Mouse (Mus musculus): ENCODE measurements around the gene Smc3. TPM values are rescaled to one million over a fixed set of nuclear protein-coding genes. Genes with fewer than 3 reads are reported as not detected.
"Not testable (repeated sequence)": the region's sequence is repeated elsewhere in the genome, so short reads cannot be mapped to it uniquely, and the experiment has no call there.

The Smc3 gene
- polyA plus RNA-seq, 1 experiment from 2014 or later, result 74.3 TPM

GRCm38 (mm10) chr19:53587686-53588085 is 12.5 kb upstream of the Smc3 start:
- H3K27ac ChIP-seq (replicated peaks); H3K4me1 ChIP-seq; H3K36me3 ChIP-seq; H3K27me3 ChIP-seq (ENCODE audit: low read depth, poor library complexity, severe bottlenecking); DNase-seq (ENCODE audit: low spot score); H3K4me3 ChIP-seq: not testable (repeated sequence)
- WGBS, result 92% methylated on average over 3 of the region's 3 CpGs
- H3K9me3 ChIP-seq (replicated peaks), result peaks cover 28% of the 10 kb centered on the region

- peaks cover 25% of the 10 kb centered on the region for H3K9me3 ChIP-seq (replicated peaks)
- not testable (repeated sequence) for DNase-seq (ENCODE audit: low spot score); H3K27ac ChIP-seq (replicated peaks); H3K36me3 ChIP-seq; H3K27me3 ChIP-seq (ENCODE audit: low read depth, poor library complexity, severe bottlenecking); H3K4me3 ChIP-seq; H3K4me1 ChIP-seq
- WGBS, result 96% methylated on average over 7 of the region's 7 CpGs
These were observed 11.2 kb upstream of the Smc3 start, which contains the start of gene Nutf2-ps1 for GRCm38 (mm10) chr19:53588968-53589367. Gene Nutf2-ps1 (minus strand): TSS chr19:53589068.

DNA sequence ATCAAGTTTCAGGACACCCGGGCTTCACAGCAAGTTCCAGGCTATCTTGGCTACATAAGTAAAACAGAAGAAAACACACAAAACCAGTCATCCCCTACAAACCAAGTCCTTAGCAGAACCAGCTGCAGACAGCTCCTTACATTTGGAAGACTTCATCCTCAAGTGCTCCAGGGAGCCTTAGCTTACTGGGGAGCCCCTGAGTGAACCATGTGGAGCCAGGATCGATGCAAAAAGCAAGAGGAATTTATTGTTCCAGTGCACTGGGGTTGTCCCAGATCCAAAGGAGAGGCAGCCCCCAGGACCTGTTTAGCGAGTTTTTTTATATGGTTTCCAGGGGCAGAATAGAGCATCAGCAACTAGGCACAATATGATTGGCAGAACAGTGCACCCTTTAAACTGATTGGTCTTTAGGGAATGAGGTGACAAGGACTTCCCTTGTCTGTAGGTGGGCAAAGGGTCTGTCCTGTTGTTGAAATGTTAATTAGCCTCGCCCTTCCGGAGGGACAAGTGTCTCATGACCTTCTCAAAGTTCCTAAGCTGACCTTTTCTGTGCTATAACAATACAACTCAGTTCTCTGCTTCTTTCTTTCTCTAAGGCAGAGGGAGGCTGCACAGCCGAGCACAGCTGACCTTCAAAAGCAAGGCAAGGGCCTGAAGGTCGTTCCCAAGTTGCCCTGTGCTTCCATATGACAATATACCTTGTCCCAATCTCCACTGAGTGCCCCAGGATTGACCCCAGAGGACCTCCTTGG is 3.3 kb upstream of the Smc3 start:
- H3K27ac ChIP-seq (replicated peaks), result no peak overlapping the region
- no peak for DNase-seq (ENCODE audit: low spot score)
- no peaks in the 10 kb centered on the region for H3K27me3 ChIP-seq (ENCODE audit: low read depth, poor library complexity, severe bottlenecking)
- WGBS, result 59% methylated on average over 7 of the region's 7 CpGs
- peaks cover 9% of the 10 kb centered on the region for H3K4me1 ChIP-seq
- no peaks in the 10 kb centered on the region for H3K36me3 ChIP-seq
- 0 out of 2 replicates have a peak, but pooled peaks cover 3% of the 10 kb centered on the region for H3K9me3 ChIP-seq (replicated peaks)
- no peak overlapping the region for H3K4me3 ChIP-seq

- WGBS, result under 1% methylated on average over 76 of the region's 82 CpGs
- no peaks in the 10 kb centered on the region for H3K27me3 ChIP-seq (ENCODE audit: low read depth, poor library complexity, severe bottlenecking)
- 0 out of 2 replicates have a peak, but pooled peaks cover 3% of the 10 kb centered on the region for H3K9me3 ChIP-seq (replicated peaks)
- H3K27ac ChIP-seq (replicated peaks), result peak overlapping the region; percentile 99
- H3K4me1 ChIP-seq, result peaks cover 17% of the 10 kb centered on the region
- peak; percentile 70 for DNase-seq (ENCODE audit: low spot score)
- peaks cover 33% of the 10 kb centered on the region for H3K36me3 ChIP-seq
- peak overlapping the region; percentile 99 for H3K4me3 ChIP-seq
These were observed 558 bp downstream of the Smc3 start for GRCm38 (mm10) chr19:53600549-53601362.

- peak overlapping the region; percentile 99 for H3K27ac ChIP-seq (replicated peaks)
- 0 out of 2 replicates have a peak, but pooled peaks cover 3% of the 10 kb centered on the region for H3K9me3 ChIP-seq (replicated peaks)
- peaks cover 39% of the 10 kb centered on the region for H3K36me3 ChIP-seq
- peak overlapping the region; percentile 99 for H3K4me3 ChIP-seq
- DNase-seq (ENCODE audit: low spot score), result no peak
- WGBS, result 23% methylated on average over 11 of the region's 11 CpGs
- H3K27me3 ChIP-seq (ENCODE audit: low read depth, poor library complexity, severe bottlenecking), result no peaks in the 10 kb centered on the region
- H3K4me1 ChIP-seq, result peaks cover 17% of the 10 kb centered on the region
These were observed 1.1 kb downstream of the Smc3 start for GRCm38 (mm10) chr19:53601363-53601655.

- 62% methylated on average over 6 of the region's 6 CpGs for WGBS
- H3K36me3 ChIP-seq, result peaks cover 67% of the 10 kb centered on the region
- no peak for DNase-seq (ENCODE audit: low spot score)
These were observed 8.7 kb downstream of the Smc3 start for GRCm38 (mm10) chr19:53608921-53609320.

DNA sequence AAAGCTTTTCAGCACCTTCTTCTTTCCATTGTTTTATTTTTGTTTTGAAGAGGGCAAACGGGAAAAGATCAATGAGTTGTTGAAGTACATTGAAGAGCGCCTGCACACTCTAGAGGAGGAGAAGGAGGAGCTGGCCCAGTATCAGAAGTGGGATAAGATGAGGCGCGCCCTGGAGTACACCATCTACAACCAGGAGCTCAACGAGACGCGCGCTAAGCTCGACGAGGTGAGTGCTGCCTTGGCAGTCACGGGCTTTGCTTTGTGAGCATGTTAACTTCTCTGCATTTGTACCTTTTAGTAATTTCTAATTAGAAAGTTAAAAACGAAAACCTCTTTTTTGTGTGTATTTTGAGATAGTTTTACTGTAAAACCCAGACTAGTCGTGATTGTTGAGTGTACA is 21.5 kb downstream of the Smc3 start:
- Histone ChIP-seq H3K36me3 (peaks cover 98% of the 10 kb centered on the region), H3K9me3 (replicated peaks) (no peaks in the 10 kb centered on the region), H3K4me3 (no peak overlapping the region), H3K4me1 (no peaks in the 10 kb centered on the region), H3K27ac (replicated peaks) (no peak overlapping the region), H3K27me3 (ENCODE audit: low read depth, poor library complexity, severe bottlenecking) (no peaks in the 10 kb centered on the region)
- 95% methylated on average over 13 of the region's 13 CpGs for WGBS
- DNase-seq (ENCODE audit: low spot score), result no peak

More at GRCm38 (mm10) chr19:53608921-53609320, 8.7 kb downstream of the Smc3 start:
- Histone ChIP-seq H3K4me1 (peaks cover 5% of the 10 kb centered on the region), H3K27me3 (ENCODE audit: low read depth, poor library complexity, severe bottlenecking) (no peaks in the 10 kb centered on the region), H3K27ac (replicated peaks) (no peak overlapping the region), H3K4me3 (no peak overlapping the region), H3K9me3 (replicated peaks) (no peaks in the 10 kb centered on the region)

DNA sequence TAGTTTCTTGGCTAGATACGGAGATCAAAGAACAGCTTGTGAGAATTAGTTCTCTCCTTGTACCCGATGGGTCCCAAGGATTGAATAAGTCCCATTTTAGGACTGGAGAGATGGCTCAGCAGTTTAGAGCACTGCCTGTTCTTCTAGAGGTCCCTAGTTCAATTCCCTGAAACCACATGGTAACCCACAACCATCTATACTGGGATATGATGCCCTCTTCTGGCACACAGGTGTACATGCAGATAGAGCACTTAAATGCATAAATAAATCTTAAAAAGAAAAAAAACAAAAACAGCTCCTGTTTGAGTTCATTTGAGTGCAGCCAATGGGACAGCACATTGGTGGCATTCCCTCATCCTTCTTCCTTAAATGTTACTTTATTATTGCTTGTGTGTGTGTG is 37.8 kb downstream of the Smc3 start:
- Histone ChIP-seq H3K4me3 (no peak overlapping the region), H3K4me1 (no peaks in the 10 kb centered on the region), H3K36me3 (peaks cover 95% of the 10 kb centered on the region), H3K27ac (replicated peaks) (no peak overlapping the region), H3K9me3 (replicated peaks) (no peaks in the 10 kb centered on the region), H3K27me3 (ENCODE audit: low read depth, poor library complexity, severe bottlenecking) (no peaks in the 10 kb centered on the region)
- 92% methylated on average over 2 of the region's 2 CpGs for WGBS
- no peak for DNase-seq (ENCODE audit: low spot score)

GRCm38 (mm10) chr19:53638727-53639126 is 38.5 kb downstream of the Smc3 start:
- Histone ChIP-seq H3K9me3 (replicated peaks) (no peaks in the 10 kb centered on the region), H3K27ac (replicated peaks) (no peak overlapping the region), H3K4me1 (no peaks in the 10 kb centered on the region), H3K27me3 (ENCODE audit: low read depth, poor library complexity, severe bottlenecking) (no peaks in the 10 kb centered on the region), H3K36me3 (peaks cover 95% of the 10 kb centered on the region), H3K4me3 (no peak overlapping the region)
- 94% methylated on average over 8 of the region's 8 CpGs for WGBS
- DNase-seq (ENCODE audit: low spot score), result no peak

DNA sequence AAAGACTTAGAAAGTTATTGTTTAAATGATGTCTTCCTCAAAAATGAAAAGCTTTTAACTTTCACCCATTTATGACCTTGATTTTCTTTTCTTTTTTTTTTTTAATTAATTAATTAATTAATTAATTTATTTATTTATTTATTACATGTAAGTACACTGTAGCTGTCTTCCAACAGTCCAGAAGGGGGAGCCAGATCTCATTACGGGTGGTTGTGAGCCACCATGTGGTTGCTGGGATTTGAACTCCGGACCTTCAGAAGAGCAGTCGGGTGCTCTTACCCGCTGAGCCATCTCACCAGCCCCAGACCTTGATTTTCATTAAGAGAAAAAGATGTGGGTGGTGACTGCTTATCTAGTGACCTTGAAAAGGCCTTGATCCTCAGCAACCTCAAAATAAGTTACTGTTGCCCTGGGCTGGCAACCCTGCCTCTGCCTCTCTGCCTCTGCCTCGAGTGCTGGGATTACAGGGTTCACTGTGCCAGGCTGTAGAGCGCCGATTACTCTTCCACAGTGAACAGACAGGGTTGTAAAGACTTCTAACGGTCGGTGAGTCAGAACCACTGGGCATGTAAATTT is 43.9 kb downstream of the Smc3 start:
- Histone ChIP-seq H3K9me3 (replicated peaks) (no peaks in the 10 kb centered on the region), H3K4me3 (no peak overlapping the region), H3K27me3 (ENCODE audit: low read depth, poor library complexity, severe bottlenecking) (no peaks in the 10 kb centered on the region), H3K4me1 (peaks cover 6% of the 10 kb centered on the region), H3K36me3 (peaks cover 79% of the 10 kb centered on the region), H3K27ac (replicated peaks) (no peak overlapping the region)
- no peak for DNase-seq (ENCODE audit: low spot score)
- 94% methylated on average over 9 of the region's 9 CpGs for WGBS

DNA sequence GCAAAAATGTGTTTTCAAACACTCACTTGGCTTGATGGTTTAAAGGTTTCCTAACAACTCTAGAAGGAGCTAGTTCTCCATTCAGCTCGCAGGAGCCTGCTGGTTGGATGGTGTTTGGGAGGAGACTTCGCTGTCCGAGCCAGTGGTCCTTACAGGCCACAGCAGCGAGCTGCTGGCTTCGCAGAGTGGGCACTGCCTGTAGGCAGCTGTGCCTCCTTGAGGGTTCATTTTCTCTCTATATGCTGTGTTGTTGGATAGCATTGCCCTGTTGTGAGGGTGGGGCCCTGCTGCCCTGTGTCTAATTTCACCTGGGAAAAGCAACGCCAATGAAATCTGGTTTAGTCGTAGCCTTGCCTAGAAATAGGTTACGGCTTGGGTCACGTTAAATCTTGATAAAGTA is 47.1 kb downstream of the Smc3 start:
- H3K27ac ChIP-seq (replicated peaks), result no peak overlapping the region
- H3K9me3 ChIP-seq (replicated peaks), result no peaks in the 10 kb centered on the region
- no peak overlapping the region for H3K4me3 ChIP-seq
- peaks cover 20% of the 10 kb centered on the region for H3K4me1 ChIP-seq
- 90% methylated on average over 9 of the region's 9 CpGs for WGBS
- H3K36me3 ChIP-seq, result peaks cover 56% of the 10 kb centered on the region
- no peaks in the 10 kb centered on the region for H3K27me3 ChIP-seq (ENCODE audit: low read depth, poor library complexity, severe bottlenecking)
- DNase-seq (ENCODE audit: low spot score), result no peak

- 69% methylated on average over 5 of the region's 5 CpGs for WGBS
These were observed 47.9 kb downstream of the Smc3 start for GRCm38 (mm10) chr19:53648056-53648455.

More at GRCm38 (mm10) chr19:53648056-53648455, 47.9 kb downstream of the Smc3 start:
- Histone ChIP-seq H3K36me3 (peaks cover 51% of the 10 kb centered on the region), H3K27ac (replicated peaks) (no peak overlapping the region), H3K27me3 (ENCODE audit: low read depth, poor library complexity, severe bottlenecking) (no peaks in the 10 kb centered on the region), H3K4me1 (peaks cover 28% of the 10 kb centered on the region), H3K4me3 (no peak overlapping the region), H3K9me3 (replicated peaks) (no peaks in the 10 kb centered on the region)
- DNase-seq (ENCODE audit: low spot score), result no peak

Data from midbrain, embryonic 10.5 days (tissue).